Mouse (Mus musculus) gastrocnemius, postnatal 10 days (tissue): ENCODE data around the gene Ptprg. TPM values are rescaled to one million over a fixed set of nuclear protein-coding genes. Genes with fewer than 3 reads are reported as not detected.
A peak's percentile ranks its signal among the peaks of the same experiment; 100 is the strongest.

ENCODE experiments used
- DNase-seq: peaks from one replicate; pipeline ENCODE4 v3.0.0; 2021; ENCODE audit warnings: mixed read lengths
- total RNA-seq, 2 experiments: library from RNA; stranded (reverse); gene quantifications; 2 replicates each; pipeline ENCODE4 v1.2.3; 2021

Ptprg gene
- total RNA-seq, 2 experiments from 2014 or later = 41.8 to 46.7 TPM

DNA sequence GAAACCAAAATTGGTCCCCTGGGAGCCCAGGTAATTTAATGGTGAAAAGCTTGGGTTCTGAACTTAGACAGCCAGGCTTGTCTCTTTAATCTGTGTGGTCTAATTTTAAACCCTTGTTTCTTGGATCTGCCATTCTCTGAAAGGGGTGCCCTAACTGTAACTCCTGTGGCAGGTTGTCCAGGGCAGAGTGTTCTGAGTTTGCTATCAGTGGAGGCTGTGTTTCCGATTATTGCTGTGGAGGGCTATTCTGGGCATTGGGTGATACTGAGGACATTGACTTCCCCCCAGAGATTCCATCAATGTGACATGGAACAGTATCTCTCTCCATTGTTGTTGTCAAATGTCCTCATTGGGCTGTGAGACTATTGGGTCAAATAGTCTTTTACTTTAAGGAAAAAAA, 134.2 kb downstream of the Ptprg start:
- DNase-seq = no peak

DNA sequence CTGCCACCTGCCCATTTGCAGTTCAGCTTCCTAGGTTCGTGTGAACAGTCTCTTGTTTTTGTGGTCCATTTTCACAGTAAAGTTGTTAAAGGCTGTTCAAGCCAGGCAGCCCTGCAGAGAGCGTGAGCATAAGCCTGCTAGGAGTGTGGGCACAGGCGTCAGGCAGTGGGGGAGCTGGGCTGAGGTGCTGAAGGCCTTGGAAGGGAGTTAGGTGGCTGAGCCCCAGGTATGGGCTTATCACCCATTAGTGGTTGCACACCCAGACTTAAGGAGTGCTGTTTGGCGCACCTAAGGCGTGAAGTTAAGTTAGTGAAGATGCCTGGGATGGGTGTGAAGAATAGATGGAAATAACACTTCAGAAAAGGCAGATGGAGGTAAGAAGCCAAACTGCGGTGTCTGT, 134.8 kb downstream of the Ptprg start:
- no peak for DNase-seq

DNA sequence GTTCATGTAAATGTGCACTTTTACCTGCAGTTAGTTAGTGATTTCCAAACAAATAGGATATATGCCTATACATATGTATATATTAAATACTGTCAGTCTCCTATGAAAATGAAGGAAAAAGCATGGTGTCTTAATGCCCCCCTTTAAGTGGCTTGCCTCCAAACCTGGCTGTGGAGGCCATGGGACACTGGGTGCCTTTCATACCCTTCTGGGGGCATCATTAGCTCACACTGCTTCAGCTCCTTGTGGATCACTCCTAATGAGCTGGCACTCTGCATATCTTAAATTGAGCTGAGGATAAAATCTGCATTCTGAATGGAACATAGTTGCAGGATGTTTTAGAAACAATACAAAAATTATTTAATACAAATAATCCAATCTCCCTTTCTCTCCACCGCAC, 136.7 kb downstream of the Ptprg start:
- no peak for DNase-seq

DNA sequence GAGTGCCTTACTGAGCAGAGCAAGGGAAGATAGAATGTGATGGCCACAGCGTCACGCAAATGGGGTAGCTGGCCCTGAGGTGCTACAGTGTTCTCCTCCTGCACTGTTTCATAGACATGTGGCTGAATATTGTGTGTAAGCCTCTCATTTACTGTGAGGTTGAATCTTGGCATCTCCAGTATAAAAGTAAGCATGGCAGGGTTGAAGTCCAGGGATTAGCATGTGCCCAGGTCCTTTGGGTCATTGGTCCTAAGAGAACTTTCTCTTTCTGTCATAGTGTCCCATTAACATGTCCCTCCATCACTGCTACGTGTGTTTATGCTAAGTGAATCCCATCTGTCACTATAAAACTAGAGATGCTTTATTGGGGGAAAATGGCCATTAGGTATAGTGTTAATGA, 138.2 kb downstream of the Ptprg start:
- no peak for DNase-seq

DNA sequence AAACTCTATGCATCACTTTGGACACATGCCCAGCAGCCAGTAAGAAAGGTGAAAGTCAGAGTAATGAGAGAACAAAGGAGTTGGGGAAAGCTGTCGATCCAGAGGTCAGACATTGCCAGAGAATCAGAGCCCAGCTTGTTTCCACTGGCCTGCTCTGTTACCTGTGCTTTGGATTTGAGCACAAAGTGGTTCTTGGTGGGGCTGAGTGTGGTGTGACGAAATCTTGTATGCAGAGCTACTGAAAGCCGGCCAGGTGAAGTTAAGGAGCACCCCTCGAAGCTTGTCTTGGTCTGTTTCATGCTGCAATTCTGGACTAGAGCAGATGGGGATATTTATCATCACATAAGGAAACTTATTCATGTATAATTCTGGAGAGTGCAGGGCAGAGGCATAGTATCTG, 145.5 kb downstream of the Ptprg start:
- no peak for DNase-seq

DNA sequence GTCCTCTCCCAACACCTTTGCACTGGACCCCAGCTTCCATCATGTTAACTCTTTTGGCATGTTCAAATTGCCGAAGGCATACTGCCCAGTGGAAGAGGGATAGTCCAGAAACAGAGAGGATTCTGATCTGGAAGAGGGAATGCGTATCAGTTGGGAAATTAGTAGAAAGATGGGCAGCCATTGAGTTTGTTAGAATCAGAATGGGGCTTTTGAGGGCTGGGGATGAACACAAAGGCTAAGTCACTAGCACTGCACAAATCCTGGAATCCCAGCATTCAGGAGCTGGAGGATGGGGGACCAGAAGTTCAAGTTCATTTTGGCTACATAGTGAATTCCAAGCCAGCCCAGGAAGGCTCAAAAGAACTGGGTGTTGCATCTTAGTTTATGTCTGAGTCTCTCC, 146.3 kb downstream of the Ptprg start:
- DNase-seq = no peak

DNA sequence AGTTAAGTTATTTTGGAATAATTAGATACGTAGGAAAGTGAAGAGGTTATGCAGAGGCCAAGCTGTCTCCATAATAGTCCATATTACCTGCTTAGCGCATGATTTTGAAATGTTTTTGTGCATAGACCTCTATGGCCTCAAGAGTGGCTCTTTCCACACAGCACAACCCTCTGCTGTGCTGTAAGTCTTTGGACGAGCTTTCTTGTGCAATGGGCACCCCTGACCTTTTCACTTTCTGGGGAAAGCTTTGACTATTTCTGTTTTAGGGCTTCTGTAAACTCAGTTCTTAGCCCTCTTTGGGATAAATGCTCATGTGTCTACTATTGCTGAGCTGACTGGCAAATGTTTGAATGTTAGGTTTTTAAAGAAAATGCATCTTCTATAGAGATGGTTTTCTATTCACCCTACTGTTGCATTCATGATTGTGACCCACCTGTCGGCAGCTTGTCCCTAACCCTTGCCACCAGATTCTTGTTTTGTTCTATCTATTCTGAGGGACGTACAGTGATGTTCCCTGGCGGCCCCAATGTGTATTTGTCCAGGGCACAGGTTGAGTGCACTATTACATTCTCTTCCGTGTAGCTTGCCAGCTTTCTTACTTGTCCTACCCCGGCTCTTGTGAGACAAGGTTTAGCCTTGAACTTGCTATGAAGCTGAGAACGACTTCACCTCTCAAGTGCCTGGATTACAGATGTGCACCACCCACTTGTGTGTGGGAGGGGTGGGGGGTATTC, 148.4 kb downstream of the Ptprg start:
- no peak for DNase-seq

DNA sequence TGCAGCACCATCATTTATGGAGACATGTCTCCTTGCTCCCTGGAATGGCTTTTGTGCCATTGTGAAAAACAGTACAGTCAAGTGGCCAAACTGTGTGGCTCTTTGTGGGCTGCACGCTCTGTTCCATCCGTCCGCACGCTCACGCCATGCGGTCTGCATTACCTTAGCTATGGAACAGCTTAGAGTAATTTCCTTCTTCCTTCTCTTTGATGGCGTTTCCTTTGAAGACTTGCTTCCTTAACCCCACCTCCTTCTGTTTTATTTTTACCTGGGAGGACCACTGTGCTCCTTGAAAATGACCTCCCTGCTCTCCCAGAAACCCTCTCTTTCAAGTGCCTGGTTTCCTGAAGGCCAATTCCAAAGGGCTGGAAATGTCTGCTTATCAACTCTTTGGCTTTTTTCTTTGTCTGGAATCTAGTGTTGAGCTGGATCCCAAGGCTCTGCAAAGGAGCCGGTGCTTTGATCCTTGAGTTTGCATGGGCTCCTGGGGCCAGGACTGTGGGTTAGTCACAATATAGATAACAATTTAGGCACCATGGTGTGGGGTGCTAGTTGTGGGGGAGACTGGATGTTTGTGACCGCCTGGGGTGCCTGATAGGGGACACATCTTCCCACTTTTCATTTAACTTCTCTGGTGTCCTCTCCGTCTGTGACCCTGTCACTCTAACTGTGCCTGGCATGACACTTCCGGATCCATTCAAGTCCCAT, 149.6 kb downstream of the Ptprg start:
- no peak for DNase-seq

DNA sequence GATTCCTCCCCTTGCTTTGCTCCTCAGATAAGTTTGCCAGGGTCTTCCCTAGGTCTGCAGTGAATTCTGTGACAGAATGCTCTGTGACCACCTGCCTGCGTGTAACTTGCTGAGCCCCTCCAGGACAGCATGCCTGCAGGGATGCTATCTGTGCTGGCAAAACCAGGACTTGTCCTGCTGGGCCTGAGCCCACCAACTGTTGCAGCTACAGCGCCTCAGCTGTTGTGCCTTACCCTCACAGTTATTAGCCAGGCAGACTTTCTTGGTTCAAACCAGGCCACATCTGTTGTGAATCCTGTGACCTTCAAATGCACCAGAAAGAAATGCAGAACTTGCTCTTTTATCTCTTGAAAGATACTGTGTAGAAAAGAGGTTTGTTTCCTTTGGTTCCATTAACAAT, 151.5 kb downstream of the Ptprg start:
- DNase-seq = peak; percentile 14

DNA sequence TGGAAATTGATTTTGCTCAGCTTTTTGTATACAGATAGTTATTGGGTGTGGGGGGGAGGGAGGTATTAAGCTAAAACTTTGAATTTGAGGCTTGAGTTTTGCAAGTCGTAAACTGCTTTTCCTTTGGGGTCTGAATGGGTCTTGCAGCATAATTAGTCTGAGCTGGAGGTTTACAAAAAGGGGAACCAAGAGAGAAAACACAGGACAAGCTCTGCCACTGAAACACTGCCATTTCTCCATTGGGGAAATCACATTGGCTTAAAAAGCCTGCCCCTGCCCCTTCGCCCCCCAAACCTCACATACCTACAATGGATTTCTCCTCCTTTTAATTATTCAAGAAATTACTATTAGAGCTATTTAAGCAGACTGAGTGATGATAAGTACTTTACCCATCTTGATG, 156.0 kb downstream of the Ptprg start:
- DNase-seq = no peak

DNA sequence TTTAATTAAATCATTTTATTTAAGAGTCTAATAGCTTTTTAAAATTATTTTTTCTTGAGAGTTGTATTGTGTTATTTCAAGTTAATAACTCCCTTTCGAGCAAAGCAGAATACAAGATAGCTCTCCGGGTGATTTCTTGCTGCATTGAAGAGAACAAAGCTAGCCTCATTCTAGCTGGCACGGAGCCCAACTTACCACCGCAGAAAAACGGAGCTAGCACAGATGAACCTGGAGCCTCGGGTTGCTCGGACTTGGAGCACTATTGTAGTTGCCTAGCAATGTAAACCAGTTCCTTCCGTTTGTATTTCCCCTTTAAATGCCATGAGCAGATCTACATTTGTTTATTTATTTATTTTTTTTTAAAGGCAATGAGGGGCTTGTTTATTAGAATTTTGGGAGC, 156.5 kb downstream of the Ptprg start:
- peak; percentile 36 for DNase-seq

DNA sequence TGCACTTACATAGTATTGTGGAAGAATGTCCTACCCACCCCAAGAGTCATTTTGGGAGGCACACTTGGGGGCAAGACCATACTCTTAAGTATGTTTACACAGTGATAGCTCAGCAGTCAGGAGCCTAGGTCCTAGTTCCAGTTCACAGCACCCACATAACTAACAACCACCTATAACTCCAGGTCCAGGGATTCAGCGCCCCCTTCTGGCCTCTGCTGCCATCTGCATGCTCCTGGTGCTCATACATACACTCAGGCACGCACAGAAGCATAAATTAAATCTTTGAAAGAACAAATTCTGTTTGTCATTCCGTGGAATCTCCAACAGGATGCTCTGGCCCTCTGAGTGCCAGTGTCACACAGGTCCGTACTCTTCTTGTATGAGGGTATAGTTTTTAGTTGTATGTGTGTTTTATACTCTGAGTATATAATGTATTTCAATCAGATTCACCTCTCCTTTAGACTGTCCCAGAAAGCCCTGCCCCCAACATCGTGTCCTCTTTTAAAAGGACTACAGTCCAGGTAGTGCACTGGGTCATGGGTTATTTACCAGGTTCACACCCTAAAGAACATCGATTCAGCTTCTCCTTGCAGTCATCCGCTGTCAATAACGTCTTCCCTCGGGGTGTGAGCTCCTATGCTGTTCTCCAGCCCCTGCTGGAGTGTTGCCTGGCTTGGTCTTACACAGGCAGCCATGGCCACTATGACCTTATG, 157.2 kb downstream of the Ptprg start:
- no peak for DNase-seq

DNA sequence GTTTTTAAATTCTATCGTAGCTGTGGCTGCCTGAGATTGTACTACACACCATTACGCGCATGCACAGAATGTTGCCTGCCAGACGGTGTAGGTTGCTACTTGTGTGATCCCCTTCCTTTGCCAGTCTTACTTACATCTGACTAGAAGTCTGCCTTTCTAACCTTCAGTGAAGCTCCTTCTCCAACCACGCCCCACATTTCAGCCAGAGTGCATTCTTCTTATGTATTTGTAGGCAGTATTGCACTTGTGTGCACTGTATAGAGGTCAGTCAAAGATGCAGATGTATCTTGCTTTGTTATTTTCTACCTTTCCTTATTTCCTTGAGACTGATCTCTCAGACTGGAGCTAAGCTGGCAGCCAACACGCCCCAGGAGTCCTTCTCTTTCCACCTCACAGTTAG, 158.8 kb downstream of the Ptprg start:
- no peak for DNase-seq

DNA sequence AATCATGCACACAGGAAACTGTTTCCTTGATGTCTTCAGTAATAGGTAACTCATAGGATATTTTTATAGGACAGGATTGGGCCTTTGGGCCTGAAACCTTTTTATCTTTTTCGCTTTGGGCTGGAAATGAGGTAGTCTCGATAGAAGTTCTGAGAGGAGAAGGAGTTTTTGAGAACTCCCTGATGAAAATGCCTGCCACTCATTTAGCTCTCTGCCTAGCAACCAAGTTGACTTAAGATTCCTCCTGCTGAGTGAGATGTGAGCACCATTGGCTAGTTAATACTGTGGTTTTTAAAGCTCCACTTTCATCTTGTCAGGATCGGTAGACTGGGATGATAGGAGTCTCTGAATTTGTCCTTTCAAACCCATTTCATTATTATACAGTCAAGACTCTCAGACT, 162.9 kb downstream of the Ptprg start:
- no peak for DNase-seq

DNA sequence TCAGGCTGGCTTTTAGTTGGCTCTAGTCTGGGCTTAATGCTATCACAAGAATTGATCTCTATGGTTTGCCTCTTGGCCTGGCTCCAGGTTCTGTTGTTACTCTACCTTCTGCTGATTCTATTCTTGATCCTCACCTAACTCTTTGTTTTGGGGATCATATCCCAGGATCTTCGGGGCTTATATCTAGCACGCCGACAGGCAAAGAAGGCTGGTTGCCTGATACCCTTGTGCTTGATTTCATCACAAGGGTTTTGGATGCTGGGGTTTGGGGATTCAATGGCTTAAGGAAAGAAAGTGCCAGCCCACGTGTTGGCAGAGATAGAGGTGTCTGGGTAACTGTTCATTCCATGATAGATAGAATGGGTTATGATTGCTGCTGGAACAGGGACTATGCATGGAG, 164.9 kb downstream of the Ptprg start:
- DNase-seq = no peak

DNA sequence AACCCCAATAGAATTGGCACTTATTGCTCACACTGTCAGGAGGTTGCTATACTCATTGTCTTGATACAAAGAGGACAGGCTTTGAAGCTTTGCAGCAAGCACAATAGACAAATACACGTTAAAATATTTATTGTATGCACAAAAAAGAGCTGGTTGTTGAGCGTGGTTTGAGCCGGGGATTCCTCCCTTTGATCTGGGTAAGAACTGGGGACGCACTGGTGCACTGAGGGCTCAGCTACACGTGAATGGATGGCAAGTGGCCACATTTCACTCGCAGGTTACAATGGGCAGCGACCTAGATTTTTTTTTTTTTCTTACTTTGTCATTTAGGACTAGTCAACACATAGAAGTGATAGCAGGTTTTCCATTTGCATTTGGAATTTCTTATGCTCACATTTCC, 165.9 kb downstream of the Ptprg start:
- no peak for DNase-seq

DNA sequence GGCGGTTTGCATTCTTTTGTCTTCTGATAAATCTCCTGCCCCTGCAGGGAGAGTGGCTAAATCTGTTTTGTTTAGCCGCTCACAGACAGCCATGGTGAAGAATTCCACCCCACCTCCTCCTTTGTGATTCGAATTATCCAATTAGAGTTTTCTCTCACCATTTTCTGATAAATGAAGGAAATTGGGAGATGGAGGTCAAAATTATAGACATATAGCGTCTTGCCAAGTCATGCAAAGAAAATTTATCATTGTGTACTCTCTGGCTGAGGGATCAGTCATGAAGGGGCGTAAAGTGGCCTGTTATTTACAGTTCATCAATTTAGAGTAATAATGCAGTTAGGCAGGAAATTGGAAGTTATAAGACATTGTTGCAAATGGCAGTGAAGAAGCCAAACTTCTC, 168.8 kb downstream of the Ptprg start:
- no peak for DNase-seq

DNA sequence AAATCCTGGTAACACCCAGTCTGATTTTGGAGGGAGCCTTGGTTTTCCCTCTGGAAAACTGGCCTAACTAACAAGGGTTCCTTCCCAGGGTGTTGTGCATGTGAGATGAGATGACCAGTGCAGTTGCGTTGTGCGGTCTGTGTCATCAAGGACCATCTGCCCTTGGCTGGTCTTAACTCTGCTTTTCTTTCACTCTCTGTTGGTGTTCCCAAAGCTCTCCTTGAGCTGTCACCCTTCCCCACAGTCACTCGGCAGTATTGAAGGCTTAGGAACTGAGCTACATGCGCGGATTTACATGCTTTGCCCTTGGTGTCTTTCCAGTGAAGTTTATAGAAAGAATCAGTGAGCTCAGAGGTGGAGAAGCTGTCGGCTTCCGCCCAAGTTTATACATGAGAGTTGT, 170.5 kb downstream of the Ptprg start:
- no peak for DNase-seq

DNA sequence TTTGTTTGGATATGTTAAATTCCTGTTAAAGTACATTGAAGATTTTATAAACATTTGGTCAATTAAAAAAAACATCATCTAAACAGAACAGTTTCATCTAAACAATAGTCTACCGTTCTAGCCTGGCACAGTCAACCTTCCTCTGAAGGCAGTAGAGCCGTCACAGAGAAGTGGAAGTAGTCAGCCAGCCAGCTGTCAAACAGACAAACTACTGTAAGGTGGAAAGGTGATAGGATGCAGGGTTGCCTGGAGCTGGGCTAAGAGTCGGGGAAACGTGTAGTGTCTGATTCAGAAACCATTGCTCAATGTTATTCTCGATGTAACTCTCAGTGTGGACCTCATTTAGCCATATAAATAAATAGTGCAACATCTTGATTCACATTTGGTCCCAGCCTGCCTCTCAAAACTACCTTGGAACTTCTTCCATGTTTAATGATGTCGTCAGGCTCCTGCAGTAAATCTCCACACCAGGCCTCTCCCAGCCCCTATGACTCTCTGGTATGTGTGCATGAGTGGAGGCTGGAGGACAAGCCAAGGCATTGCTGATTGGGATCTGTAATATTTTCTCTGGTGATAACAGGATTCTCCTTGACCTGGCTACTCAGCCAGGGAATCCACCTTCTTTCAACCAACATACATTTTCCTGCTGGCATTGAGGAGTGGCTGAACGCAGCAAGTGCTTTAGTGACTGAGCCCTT, 178.0 kb downstream of the Ptprg start:
- no peak for DNase-seq

DNA sequence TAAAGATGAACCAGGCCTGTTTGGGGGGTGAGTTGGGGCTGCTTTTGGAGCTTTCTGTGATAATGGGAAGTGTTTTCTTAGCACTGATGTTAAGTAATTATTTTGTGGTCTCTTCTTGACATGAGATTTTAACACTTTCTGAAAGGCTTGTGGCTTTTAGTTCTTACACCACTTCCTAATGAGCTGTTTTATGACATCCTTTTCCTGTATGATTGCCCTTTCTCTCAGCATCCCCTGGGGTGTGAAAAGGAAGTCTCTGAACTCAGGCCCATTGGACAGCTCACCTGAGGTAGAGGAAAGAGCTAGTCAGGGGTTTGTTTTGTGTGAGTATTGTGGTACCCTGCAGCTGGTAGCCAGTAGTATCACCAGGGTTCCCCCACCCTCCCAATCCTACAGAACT, 179.0 kb downstream of the Ptprg start:
- no peak for DNase-seq

DNA sequence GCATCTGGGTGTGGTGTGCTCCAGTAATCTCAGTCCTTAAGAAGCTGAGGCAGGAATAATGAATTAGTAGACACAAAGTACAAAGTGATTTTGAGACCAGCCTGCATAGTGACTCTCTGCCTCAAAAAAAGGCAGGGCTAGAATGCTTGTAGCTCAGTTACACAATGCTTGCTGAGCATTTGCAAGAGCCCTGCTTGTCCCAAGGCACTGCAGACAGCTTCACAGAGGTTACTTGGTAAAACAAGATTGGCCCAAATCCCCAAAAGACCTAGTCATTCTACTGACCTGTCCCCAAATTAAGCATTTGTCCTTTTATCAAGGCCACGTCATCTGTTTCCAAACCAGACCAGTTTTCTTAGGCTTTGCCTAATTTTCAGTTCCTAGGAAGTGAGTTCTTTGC, 190.4 kb downstream of the Ptprg start:
- no peak for DNase-seq

DNA sequence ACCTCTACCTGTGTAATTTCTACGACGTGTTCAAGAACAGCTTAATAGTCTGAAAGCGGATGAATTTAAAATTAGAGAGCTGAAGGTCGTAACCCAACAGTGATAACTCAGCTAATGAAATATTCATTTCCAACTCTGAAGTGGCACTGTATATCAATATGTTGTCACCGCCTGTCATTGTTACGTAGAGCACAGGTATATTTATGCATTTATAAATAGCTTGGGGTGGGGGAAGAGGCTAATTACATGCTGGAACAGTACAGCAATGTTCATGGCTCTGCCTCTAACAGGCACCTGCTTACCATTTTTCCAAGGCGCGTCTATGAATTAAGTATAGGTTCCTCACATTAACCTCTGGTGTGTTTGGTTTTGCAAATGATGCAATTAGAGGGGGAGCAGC, 199.3 kb downstream of the Ptprg start:
- DNase-seq = no peak

DNA sequence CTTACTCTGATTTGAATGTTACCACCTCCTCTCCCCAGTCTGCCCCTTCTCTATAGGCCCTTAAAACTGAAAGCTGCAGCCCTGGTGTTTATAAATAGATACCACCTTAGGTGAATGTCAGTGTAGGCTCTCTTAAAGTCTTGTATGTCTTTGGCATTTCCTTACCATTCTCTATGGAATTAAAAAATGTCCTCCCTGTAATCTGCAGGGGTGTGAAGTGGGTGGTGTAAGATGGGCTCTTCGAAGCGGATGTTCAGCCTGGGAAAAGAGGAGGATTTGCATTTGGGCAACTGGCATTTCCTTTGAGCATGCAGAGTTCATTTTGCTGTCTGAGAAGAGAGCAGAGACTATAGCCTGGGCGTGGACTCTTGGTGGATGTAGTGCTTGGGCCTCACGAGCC, 201.3 kb downstream of the Ptprg start:
- DNase-seq = no peak
